Mouse (Mus musculus): ENCODE data around the gene Taf6.
"Not testable (repeated sequence)": the region's sequence is repeated elsewhere in the genome, so short reads cannot be mapped to it uniquely, and the experiment has no call there.

The Taf6 gene

GRCm38 (mm10) chr5:138186950-138187638 is at the start of gene Taf6, which contains the start of gene Cnpy4:
Taf6 (minus strand) TSS chr5:138187451.
Cnpy4 (plus strand) TSS chr5:138187485.
- peak; percentile 78 to 86 for DNase-seq (ENCODE audit: low read depth in 2 of 2, low spot score in 2 of 2)

DNA sequence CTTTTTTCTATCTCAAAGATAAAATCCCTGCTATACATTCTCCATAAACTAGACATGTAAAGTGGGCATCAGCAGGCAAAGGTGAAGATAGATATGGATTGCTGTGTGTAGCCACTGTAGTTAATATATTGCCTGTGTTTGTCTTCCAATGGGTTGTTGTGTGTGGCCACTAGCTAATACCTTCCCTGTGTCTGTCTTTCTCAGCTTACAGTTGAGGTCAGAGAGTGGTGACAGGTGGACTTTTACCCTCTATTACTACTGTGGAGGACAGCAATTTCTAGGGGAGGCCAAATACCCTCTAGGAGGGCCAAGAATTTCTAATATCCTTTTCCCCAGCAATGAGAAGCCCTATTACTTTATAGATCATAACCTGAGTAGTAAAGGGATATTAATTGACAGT is 47.0 kb upstream of the Taf6 start:
- DNase-seq (ENCODE audit: low read depth in 2 of 2, low spot score in 2 of 2): no peak

- no peak for DNase-seq (ENCODE audit: low read depth in 2 of 2, low spot score in 2 of 2)
Measured at GRCm38 (mm10) chr5:138233778-138234177, 46.5 kb upstream of the Taf6 start.

GRCm38 (mm10) chr5:138229511-138229910 is 42.3 kb upstream of the Taf6 start:
- no peak for DNase-seq (ENCODE audit: low read depth in 2 of 2, low spot score in 2 of 2)

GRCm38 (mm10) chr5:138228026-138228425 is 40.8 kb upstream of the Taf6 start:
- DNase-seq (ENCODE audit: low read depth in 2 of 2, low spot score in 2 of 2): peak in 1 of 2 experiments; percentile 33

DNA sequence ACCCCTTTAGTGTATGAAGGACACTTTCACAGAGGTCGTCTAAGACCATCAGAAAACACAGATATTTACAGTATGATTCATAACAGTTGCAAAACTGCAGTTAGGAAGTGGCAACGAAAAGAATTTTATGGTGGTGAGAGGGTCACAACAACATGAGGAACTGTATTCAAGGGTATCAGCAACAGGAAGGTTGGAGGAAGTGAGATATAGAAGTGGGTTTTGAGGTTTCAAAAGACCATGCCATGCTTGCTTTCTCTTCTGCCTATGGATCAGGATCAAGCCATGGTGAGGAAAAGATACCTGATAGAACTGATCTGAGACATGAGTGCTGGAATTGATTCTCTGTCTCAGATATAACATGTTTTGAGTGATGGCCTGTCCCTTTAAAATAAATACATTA is 40.1 kb upstream of the Taf6 start:
- no peak for DNase-seq (ENCODE audit: low read depth in 2 of 2, low spot score in 2 of 2)

- no peak for DNase-seq (ENCODE audit: low read depth in 2 of 2, low spot score in 2 of 2)
Measured at GRCm38 (mm10) chr5:138226491-138226890, 39.2 kb upstream of the Taf6 start.

GRCm38 (mm10) chr5:138225700-138226099 is 38.4 kb upstream of the Taf6 start, which contains the start of gene Nxpe5:
Nxpe5 (plus strand) TSS chr5:138225898.
- no peak for DNase-seq (ENCODE audit: low read depth in 2 of 2, low spot score in 2 of 2)

DNA sequence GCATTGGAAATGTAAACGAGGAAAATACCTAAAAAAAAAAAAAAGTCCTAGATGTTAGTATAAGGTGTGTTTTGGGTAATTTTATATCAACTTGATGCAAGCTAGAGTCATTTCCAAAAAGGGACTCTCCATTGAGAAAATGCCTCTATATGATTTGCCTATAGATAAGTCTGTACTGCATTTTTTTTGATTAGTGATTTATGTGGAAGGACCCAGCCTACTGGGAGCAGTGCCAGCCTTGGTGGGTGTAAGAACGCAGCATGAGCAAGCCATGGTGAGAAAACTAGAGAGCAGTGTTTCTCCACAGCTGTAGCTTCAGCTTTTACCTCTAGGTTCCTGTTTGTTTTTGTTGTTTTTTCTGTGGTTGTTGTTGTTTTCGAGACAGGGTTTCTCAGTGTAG is 36.0 kb upstream of the Taf6 start:
- DNase-seq (ENCODE audit: low read depth in 2 of 2, low spot score in 2 of 2): no peak

- DNase-seq (ENCODE audit: low read depth in 2 of 2, low spot score in 2 of 2): peak; percentile 67 to 70
Measured at GRCm38 (mm10) chr5:138222111-138222510, 34.9 kb upstream of the Taf6 start.

- DNase-seq (ENCODE audit: low read depth in 2 of 2, low spot score in 2 of 2): no peak
Measured at GRCm38 (mm10) chr5:138219864-138220263, 32.6 kb upstream of the Taf6 start.

GRCm38 (mm10) chr5:138216632-138217031 is 29.4 kb upstream of the Taf6 start:
- DNase-seq (ENCODE audit: low read depth in 2 of 2, low spot score in 2 of 2): not testable (repeated sequence)

GRCm38 (mm10) chr5:138207873-138208272 is 20.6 kb upstream of the Taf6 start:
- no peak for DNase-seq (ENCODE audit: low read depth in 2 of 2, low spot score in 2 of 2)

- no peak for DNase-seq (ENCODE audit: low read depth in 2 of 2, low spot score in 2 of 2)
Measured at GRCm38 (mm10) chr5:138207253-138207652, 20.0 kb upstream of the Taf6 start.

DNA sequence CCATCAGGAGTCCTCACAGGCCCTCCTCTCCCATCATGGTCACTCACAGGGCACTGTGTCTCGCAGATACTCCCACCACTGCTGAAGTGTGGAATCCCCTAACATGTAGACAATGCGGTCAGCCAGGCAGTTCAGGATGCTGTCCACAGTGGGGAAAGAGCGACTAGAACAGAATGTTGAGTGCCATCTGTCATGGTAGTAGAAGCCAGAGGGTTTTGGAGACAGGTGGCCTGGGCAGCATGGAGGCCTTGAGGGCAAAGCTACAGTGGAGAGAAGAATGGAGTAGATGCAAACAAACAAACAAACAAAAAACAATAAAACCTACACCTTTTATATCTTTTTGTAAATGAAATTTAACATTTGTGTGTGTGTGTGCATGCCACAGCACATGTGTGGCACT is 14.8 kb upstream of the Taf6 start:
- DNase-seq (ENCODE audit: low read depth in 2 of 2, low spot score in 2 of 2): no peak

GRCm38 (mm10) chr5:138199576-138199975 is 12.3 kb upstream of the Taf6 start:
- DNase-seq (ENCODE audit: low read depth in 2 of 2, low spot score in 2 of 2): no peak

GRCm38 (mm10) chr5:138195463-138195862 is 8.2 kb upstream of the Taf6 start:
- no peak for DNase-seq (ENCODE audit: low read depth in 2 of 2, low spot score in 2 of 2)

- peak in 1 of 2 experiments; percentile 6 for DNase-seq (ENCODE audit: low read depth in 2 of 2, low spot score in 2 of 2)
Measured at GRCm38 (mm10) chr5:138194755-138195345, 7.6 kb upstream of the Taf6 start.

DNA sequence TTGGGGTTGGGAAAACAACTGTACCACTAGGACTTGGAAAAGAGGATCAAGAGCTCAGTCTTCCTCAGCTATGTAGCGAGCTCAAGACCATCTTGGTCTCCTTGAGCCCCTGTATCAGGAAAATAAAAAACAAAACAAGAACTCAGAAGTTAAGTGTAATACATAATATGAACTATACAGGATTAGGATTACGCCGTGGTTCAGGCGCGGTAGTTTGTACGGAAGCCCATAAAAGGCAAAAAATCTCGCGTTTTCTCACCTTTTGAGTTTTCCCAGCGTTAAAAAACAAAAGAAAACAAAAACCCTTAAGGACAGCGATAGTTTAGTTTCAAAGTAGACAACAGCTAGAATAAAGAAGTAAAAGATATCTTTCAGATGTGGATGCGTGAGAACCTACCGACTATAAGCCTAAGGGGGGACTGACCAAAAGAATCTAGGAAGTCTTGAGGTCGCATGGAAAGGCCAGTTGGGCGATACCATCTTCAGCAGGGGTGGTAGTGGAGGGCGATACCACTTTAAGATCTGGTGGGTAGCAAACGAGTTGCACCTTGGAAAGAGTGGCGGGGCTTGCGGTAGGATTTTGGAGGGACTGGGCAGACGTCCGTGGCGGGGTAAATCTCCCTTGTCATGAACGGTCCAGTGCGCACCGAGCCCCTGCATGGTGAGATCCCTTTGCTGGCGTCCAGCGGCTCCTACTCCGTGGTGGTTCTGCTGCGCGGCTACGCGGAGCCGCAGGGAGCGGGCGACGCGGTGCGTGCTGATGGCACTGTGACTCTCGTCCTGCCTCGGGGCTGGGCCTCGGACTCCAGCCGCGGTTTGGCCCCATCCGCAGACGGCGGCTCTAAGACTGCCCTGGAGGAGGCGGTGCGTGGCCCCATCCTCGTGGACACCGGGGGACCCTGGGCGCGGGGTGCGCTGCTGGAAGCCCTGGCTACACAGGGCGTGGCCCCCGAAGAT is 6.8 kb upstream of the Taf6 start, which contains the start of gene Mblac1:
Gene Mblac1, plus strand, starts transcription at position 544 of the 957 bp plus-strand sequence.
- peak; percentile 52 to 69 for DNase-seq (ENCODE audit: low read depth in 2 of 2, low spot score in 2 of 2)

GRCm38 (mm10) chr5:138187661-138188306 is 533 bp upstream of the Taf6 start:
- DNase-seq (ENCODE audit: low read depth in 2 of 2, low spot score in 2 of 2): peak; percentile 54 to 67

- DNase-seq (ENCODE audit: low read depth in 2 of 2, low spot score in 2 of 2): no peak
Measured at GRCm38 (mm10) chr5:138173217-138173616, 14.0 kb downstream of the Taf6 start.

Data from CD8-positive naive resting alpha-beta T cell, adult 2 months (primary cell).